Mouse (Mus musculus) gastrocnemius, postnatal 4 days (tissue): Measurements from ENCODE around the gene Spon1. TPM values are rescaled to one million over a fixed set of nuclear protein-coding genes. Genes with fewer than 3 reads are reported as not detected.

Experiments
- DNase-seq, 2 experiments: peaks; one replicate each; pipeline ENCODE4 v3.0.0; 2021 to 2022; ENCODE audit warnings: low spot score in 2 of 2, mixed read lengths in 2 of 2
- total RNA-seq, 2 experiments: library from RNA; stranded (reverse); gene quantifications; 2 replicates each; pipeline ENCODE4 v1.2.3; 2021

The Spon1 gene
- total RNA-seq, 2 experiments from 2014 or later, result 6.1 to 7.1 TPM

- no peak for DNase-seq
These were observed 9.1 kb downstream of the Spon1 start for GRCm38 (mm10) chr7:113774906-113775305.

GRCm38 (mm10) chr7:113778546-113778945 is 12.7 kb downstream of the Spon1 start:
- no peak for DNase-seq

DNA sequence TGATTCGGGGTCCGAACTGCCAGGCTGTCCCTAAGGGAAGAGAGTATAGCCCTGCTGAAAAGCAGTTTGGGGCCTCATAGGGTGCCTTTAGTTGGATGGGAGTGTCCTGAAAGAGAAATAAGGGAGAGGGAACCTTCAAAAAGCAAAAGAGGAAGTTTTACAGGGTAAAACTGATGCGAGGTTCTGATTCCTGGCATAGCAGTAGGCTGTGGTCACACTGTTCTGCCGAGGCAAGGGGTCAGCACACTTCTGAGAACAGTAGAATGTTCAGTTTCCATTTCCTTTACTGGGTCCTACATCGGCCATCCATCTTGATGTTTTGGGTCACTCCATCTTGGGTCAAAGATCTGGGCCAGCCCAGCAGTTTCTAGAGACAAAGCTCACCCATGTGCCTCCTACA is 14.5 kb downstream of the Spon1 start:
- DNase-seq, result no peak

GRCm38 (mm10) chr7:113791991-113792390 is 26.2 kb downstream of the Spon1 start:
- no peak for DNase-seq

- no peak for DNase-seq
These were observed 27.1 kb downstream of the Spon1 start for GRCm38 (mm10) chr7:113792871-113793270.

- no peak for DNase-seq
These were observed 29.4 kb downstream of the Spon1 start for GRCm38 (mm10) chr7:113795209-113795608.

DNA sequence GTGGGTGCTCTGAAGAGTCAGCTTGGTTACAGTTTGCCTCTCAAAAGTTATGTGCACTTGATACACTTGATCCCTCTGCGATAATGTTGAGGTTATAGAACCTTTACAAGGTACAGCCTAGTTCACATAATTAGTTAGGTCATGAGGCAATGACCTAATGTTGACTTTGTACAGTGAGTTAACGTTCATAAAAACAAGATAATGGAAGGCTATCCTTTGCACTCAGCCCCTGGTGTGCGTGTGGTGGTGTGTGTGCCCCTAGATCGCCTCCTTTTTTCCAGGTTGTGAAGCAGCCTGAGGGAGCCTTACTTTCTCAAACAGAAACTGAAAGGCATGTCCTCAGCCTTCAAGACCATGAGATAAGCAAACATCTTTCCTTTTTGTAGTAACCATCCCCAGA is 31.3 kb downstream of the Spon1 start:
- DNase-seq, result no peak

DNA sequence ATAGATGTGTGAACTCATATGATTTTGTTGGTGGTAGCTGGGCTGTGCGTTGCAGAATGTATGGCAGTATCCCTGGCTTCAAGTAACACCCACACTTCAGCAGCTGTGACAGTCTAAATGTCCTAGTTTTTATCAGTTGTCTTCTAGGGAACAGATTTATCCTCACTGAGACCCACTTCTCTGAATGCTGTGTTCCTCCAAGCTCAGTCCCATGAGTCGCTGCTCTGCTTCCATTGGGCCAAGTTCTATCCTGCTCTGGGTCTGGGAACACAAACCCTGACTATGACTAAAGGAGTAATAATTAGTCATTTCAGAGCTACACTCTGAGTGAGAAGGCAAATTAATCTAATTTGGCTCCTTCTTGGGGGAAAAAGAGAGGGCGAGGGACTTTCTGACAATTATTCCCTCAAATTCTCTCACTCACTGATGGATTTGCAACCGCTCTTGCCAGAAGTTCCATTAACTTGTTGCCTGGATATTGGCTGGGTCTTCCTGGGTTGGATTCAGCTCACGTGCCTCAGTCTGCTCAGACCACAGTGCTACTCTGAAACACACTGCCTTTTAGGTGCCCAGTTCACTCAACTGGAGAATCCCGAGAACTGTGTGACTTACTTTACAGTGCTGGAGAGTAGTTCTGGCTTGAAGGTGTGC is 32.9 kb downstream of the Spon1 start:
- no peak for DNase-seq

GRCm38 (mm10) chr7:113809781-113810180 is 44.0 kb downstream of the Spon1 start:
- DNase-seq, result no peak

GRCm38 (mm10) chr7:113811376-113812158 is 45.8 kb downstream of the Spon1 start:
- no peak for DNase-seq

GRCm38 (mm10) chr7:113814101-113814779 is 48.4 kb downstream of the Spon1 start:
- DNase-seq, result no peak

DNA sequence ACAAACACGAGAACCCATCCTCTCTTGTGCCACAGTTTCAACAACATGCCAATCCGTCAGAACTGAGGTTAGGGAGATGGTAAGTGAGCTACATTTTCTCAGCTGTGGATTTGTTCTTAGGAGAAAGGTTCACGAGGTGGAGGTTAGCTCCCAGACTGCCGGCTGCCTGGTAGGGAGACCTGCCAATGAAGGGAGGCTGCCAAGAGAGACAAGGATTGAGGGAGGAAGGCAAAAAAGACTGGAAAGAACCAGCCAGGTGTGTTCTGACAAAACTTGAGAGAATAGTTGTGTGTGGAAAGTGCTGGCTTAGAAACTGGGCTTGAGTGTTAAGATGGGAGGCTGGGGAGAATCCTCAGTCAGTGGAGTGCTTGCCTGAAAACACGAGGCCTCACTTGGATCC is 49.9 kb downstream of the Spon1 start:
- DNase-seq, result no peak

DNA sequence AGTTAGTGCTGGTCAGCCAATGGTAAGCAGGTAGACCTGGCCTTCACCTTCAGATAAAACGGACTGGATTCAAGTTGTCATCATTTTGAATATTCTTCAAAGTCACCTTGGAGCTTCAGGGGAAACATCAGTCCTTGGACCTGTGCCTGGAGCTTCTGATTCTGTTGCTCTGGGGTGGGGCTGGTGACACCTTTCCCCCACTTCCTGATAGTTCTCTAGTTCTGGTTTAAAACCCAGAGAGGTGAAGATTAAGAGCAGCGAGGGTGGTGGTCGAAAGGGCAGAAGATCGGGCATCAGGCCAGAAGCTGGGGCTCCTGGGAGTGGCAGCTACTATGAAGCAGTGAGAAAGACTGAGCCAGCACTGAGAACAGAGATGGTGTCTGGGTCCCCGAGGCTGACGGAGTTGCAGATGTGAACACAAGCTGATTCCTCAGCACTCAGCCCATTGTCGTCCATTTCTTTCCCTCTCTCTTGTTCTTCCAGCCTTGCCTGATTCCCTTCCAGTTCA is 51.1 kb downstream of the Spon1 start:
- no peak for DNase-seq

DNA sequence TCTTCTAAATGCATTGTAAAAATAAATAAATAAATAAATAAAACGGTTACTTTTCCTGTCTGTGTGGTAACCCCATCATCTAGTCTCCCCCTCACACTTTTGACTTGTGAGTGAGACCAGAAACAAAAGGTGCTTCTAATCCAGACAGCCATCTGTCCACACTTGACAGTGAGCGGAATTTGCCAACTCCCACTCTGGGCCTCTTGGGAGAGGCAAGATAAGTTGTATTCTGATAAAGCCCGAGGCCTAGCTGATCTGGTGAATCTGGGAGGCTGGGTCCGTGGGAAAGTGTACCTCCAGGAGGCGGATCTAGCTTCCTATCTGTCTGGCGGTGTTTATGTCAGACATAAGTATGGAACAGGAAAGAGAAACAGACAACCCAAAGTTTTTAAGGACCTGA is 52.3 kb downstream of the Spon1 start:
- no peak for DNase-seq

- DNase-seq, result peak in 1 of 2 experiments; percentile 16
These were observed 54.4 kb downstream of the Spon1 start for GRCm38 (mm10) chr7:113820213-113820612.

GRCm38 (mm10) chr7:113823026-113823425 is 57.2 kb downstream of the Spon1 start:
- DNase-seq, result no peak

DNA sequence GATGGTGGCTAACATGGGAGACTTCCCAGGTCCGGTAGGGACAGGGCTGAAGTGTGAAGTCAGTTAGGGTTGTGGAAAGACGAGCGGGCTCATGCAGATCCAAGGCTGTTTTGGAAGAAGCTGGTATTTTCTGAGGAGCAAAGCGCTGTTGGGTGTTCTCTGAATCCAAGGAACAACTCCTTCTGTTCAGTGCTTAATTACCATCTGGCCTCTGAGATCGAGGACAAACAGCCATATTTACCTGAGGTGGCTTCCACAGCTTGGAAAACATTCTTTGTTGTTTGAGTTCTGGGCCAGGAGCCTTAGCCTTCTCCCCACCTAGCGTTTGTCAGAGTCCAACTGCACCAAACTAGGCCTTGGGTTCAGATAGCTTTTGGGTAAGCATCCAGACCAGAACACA is 58.9 kb downstream of the Spon1 start:
- no peak for DNase-seq

- no peak for DNase-seq
These were observed 59.9 kb downstream of the Spon1 start for GRCm38 (mm10) chr7:113825498-113826205.

GRCm38 (mm10) chr7:113826510-113826909 is 60.7 kb downstream of the Spon1 start:
- no peak for DNase-seq

GRCm38 (mm10) chr7:113828122-113828571 is 62.3 kb downstream of the Spon1 start:
- no peak for DNase-seq

DNA sequence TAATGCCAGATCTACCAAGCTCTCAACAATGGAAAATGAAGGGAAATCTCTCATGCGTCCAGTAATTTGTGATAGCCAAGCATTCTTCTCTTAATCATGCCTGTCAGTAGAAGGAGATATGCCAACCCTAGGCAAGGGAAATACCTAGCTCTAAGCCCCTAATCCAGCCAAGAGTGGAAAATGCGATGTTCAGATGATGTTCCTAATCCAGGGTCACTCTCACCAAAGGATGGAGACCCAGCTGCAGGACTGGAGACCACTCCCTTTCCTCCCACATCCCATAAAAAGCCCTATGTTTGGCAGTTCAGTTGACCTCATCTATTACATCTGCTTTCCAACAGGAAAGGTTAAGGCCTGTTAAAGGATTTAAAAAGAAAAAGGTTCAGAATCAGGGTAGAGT is 62.8 kb downstream of the Spon1 start:
- no peak for DNase-seq
